Mouse (Mus musculus) midbrain, embryonic 14.5 days (tissue): ENCODE data around the gene Celf5. TPM values are rescaled to one million over a fixed set of nuclear protein-coding genes. Genes with fewer than 3 reads are reported as not detected.

Experiments used
- ATAC-seq: fragments of 200-750 bp; cut with Nextera tagmentation; 2 replicates; pipeline ENCODE4 v1.8.0; 2017; ENCODE audit warnings: moderate number of reproducible peaks, moderate library complexity; ENCODE audit not compliant: low FRiP score, low TSS enrichment
- DNase-seq: peaks from one replicate; pipeline ENCODE4 v3.0.0-alpha.2; 2015
- H3K27ac ChIP-seq: fragments of 300-500 bp; sonication (generic); replicated peaks from 2 replicates; pipeline ENCODE4 v1.5.1; 2014; ENCODE audit warnings: mild to moderate bottlenecking, low read depth, low read length, moderate library complexity
- H3K27me3 ChIP-seq: fragments of 300-500 bp; sonication (generic); 2 replicates; pipeline ENCODE4 v1.6.1; 2014; ENCODE audit warnings: low read length, control low read depth, mixed read lengths; ENCODE audit not compliant: control insufficient read depth, insufficient read depth
- H3K36me3 ChIP-seq: fragments of 300-500 bp; sonication (generic); 2 replicates; pipeline ENCODE4 v1.6.1; 2014; ENCODE audit warnings: low read length, control low read depth; ENCODE audit not compliant: control insufficient read depth, insufficient read depth
- H3K4me1 ChIP-seq: fragments of 300-500 bp; sonication (generic); 2 replicates; pipeline ENCODE4 v1.6.1; 2014; ENCODE audit warnings: mild to moderate bottlenecking, antibody characterized with exemption, low read length, control low read depth; ENCODE audit not compliant: control insufficient read depth, insufficient read depth
- H3K4me2 ChIP-seq: fragments of 300-500 bp; sonication (generic); 2 replicates; pipeline ENCODE4 v1.6.1; 2014; ENCODE audit warnings: mild to moderate bottlenecking, low read length, moderate library complexity
- H3K4me3 ChIP-seq: fragments of 300-500 bp; sonication (generic); replicated peaks from 2 replicates; pipeline ENCODE4 v1.5.1; 2014; ENCODE audit warnings: low read depth, low read length
- H3K9ac ChIP-seq: fragments of 300-500 bp; sonication (generic); replicated peaks from 2 replicates; pipeline ENCODE4 v1.6.1; 2014; ENCODE audit warnings: mild to moderate bottlenecking, low read length, moderate library complexity
- H3K9me3 ChIP-seq: fragments of 300-500 bp; sonication (generic); 2 replicates; pipeline ENCODE4 v1.6.1; 2016; ENCODE audit warnings: low read length, control low read depth, mixed read lengths; ENCODE audit not compliant: control insufficient read depth
- WGBS: fragments of 180-500 bp; shearing (Covaris S2); extraction: QIAGEN DNeasy Blood & Tissue Kit; methylation state at CpG from one replicate; pipeline ENCODE4 v1.1.7; 2014; 5-methylcytosine and 5-hydroxymethylcytosine counted together
- polyA plus RNA-seq: library from polyadenylated mRNA; unstranded; fragments of >200 nt; fragmentation: Nextera tagmentation; extraction: Ambion mirVana; gene quantifications from 2 replicates; pipeline ENCODE4 v1.2.1, GENCODE M21; 2014

Celf5 gene
- polyA plus RNA-seq, 1 experiment from 2014 or later, result 61.3 TPM

- Histone ChIP-seq H3K4me2 (no peak overlapping the region), H3K9me3 (no peaks in the 10 kb centered on the region), H3K4me1 (peaks cover 28% of the 10 kb centered on the region), H3K27me3 (no peaks in the 10 kb centered on the region), H3K27ac (no peak overlapping the region), H3K4me3 (no peak overlapping the region), H3K36me3 (0 out of 2 replicates have a peak, but pooled peaks cover 2% of the 10 kb centered on the region), H3K9ac (no peak overlapping the region)
- WGBS, result 70% methylated on average over 17 of the region's 17 CpGs
- no peak for ATAC-seq
- DNase-seq, result no peak
Observed at GRCm38 (mm10) chr10:81415549-81416310, 66.8 kb downstream of the Celf5 start.

- no peak overlapping the region for H3K4me2 ChIP-seq
- no peak overlapping the region for H3K27ac ChIP-seq
- H3K9me3 ChIP-seq, result no peaks in the 10 kb centered on the region
- 85% methylated on average over 5 of the region's 5 CpGs for WGBS
- H3K27me3 ChIP-seq, result no peaks in the 10 kb centered on the region
- no peak overlapping the region for H3K4me3 ChIP-seq
- H3K9ac ChIP-seq, result no peak overlapping the region
- 0 out of 2 replicates have a peak, but pooled peaks cover 2% of the 10 kb centered on the region for H3K36me3 ChIP-seq
- DNase-seq (no peak), ATAC-seq (no peak)
- peaks cover 28% of the 10 kb centered on the region for H3K4me1 ChIP-seq
Observed at GRCm38 (mm10) chr10:81415146-81415545, 67.4 kb downstream of the Celf5 start.

GRCm38 (mm10) chr10:81414682-81415081, 67.8 kb downstream of the Celf5 start:
- ATAC-seq (no peak), DNase-seq (no peak)
- Histone ChIP-seq H3K4me1 (peaks cover 28% of the 10 kb centered on the region), H3K27ac (no peak overlapping the region), H3K27me3 (no peaks in the 10 kb centered on the region), H3K9me3 (no peaks in the 10 kb centered on the region), H3K36me3 (0 out of 2 replicates have a peak, but pooled peaks cover under 1% of the 10 kb centered on the region), H3K4me2 (no peak overlapping the region), H3K4me3 (no peak overlapping the region), H3K9ac (no peak overlapping the region)

GRCm38 (mm10) chr10:81413310-81414261, 68.9 kb downstream of the Celf5 start:
- peak overlapping the region; percentile 24; the same call in 1 of the 2 replicates for H3K4me2 ChIP-seq
- H3K4me3 ChIP-seq, result no peak overlapping the region
- no peak overlapping the region for H3K27ac ChIP-seq
- H3K36me3 ChIP-seq, result no peaks in the 10 kb centered on the region
- H3K27me3 ChIP-seq, result peaks cover 1% of the 10 kb centered on the region; the same call in 1 of the 2 replicates
- 31% methylated on average over 26 of the region's 26 CpGs for WGBS
- DNase-seq (peak; percentile 63), ATAC-seq (no peak; the same call in 1 of the 2 replicates)
- H3K9ac ChIP-seq, result 0 out of 2 replicates have a peak overlapping the region, but pooled peaks have one; percentile 16
- no peaks in the 10 kb centered on the region for H3K9me3 ChIP-seq
- H3K4me1 ChIP-seq, result peaks cover 23% of the 10 kb centered on the region

GRCm38 (mm10) chr10:81412586-81413309, 69.8 kb downstream of the Celf5 start:
- peaks cover 22% of the 10 kb centered on the region for H3K4me1 ChIP-seq
- no peaks in the 10 kb centered on the region for H3K9me3 ChIP-seq
- H3K4me3 ChIP-seq, result no peak overlapping the region
- 0 out of 2 replicates have a peak, but pooled peaks cover 6% of the 10 kb centered on the region for H3K36me3 ChIP-seq
- peaks cover 10% of the 10 kb centered on the region; the same call in 1 of the 2 replicates for H3K27me3 ChIP-seq
- H3K4me2 ChIP-seq, result no peak overlapping the region
- no peak overlapping the region for H3K9ac ChIP-seq
- 75% methylated on average over 16 of the region's 16 CpGs for WGBS
- 0 out of 2 replicates have a peak overlapping the region, but pooled peaks have one; percentile 37 for H3K27ac ChIP-seq
- DNase-seq (no peak), ATAC-seq (no peak)

- peaks cover 24% of the 10 kb centered on the region for H3K4me1 ChIP-seq
- H3K9ac ChIP-seq, result no peak overlapping the region
- no peak for ATAC-seq
- WGBS, result 64% methylated on average over 18 of the region's 18 CpGs
- no peak overlapping the region for H3K4me2 ChIP-seq
- H3K36me3 ChIP-seq, result peaks cover 16% of the 10 kb centered on the region
- H3K9me3 ChIP-seq, result no peaks in the 10 kb centered on the region
- H3K27me3 ChIP-seq, result peaks cover 15% of the 10 kb centered on the region; the same call in 1 of the 2 replicates
- no peak overlapping the region for H3K4me3 ChIP-seq
- DNase-seq, result peak; percentile 59
- peak overlapping the region; percentile 45; the same call in 1 of the 2 replicates for H3K27ac ChIP-seq
Observed at GRCm38 (mm10) chr10:81411471-81412400, 70.8 kb downstream of the Celf5 start.

GRCm38 (mm10) chr10:81410981-81411380, 71.5 kb downstream of the Celf5 start:
- peaks cover 18% of the 10 kb centered on the region; the same call in 1 of the 2 replicates for H3K27me3 ChIP-seq
- no peaks in the 10 kb centered on the region for H3K9me3 ChIP-seq
- H3K4me3 ChIP-seq, result no peak overlapping the region
- H3K27ac ChIP-seq, result peak overlapping the region; percentile 45; the same call in 1 of the 2 replicates
- H3K36me3 ChIP-seq, result peaks cover 20% of the 10 kb centered on the region
- ATAC-seq, result no peak
- 86% methylated on average over 9 of the region's 9 CpGs for WGBS
- DNase-seq, result no peak
- peaks cover 25% of the 10 kb centered on the region for H3K4me1 ChIP-seq
- no peak overlapping the region for H3K4me2 ChIP-seq
- H3K9ac ChIP-seq, result no peak overlapping the region
